Mouse (Mus musculus): ENCODE measurements around the gene Smim4. TPM values are rescaled to one million over a fixed set of nuclear protein-coding genes. Genes with fewer than 3 reads are reported as not detected.

Gene Smim4
- polyA plus RNA-seq, 1 experiment, result 90.6 TPM

- Histone ChIP-seq H3K27ac (ENCODE audit: insufficient read depth, low read depth, low read length) (no peak overlapping the region), H3K4me1 (ENCODE audit: control insufficient read depth, insufficient read depth, low read length) (no peaks in the 10 kb centered on the region), H3K4me3 (ENCODE audit: insufficient read depth, low read length) (no peak overlapping the region)
- no peak for TF ChIP-seq POLR2A (IDR thresholded peaks at IDR 0.05; ENCODE audit: borderline replicate concordance, low read depth, low read length)
- TF ChIP-seq CTCF (IDR thresholded peaks at IDR 0.05; ENCODE audit: low read depth, low read length), result no peak
Measured at GRCm38 (mm10) chr14:31140141-31140540, 11.4 kb upstream of the Smim4 start.

- Histone ChIP-seq H3K27ac (ENCODE audit: insufficient read depth, low read depth, low read length) (no peak overlapping the region), H3K4me3 (ENCODE audit: insufficient read depth, low read length) (no peak overlapping the region), H3K4me1 (ENCODE audit: control insufficient read depth, insufficient read depth, low read length) (no peaks in the 10 kb centered on the region)
- TF ChIP-seq CTCF (IDR thresholded peaks at IDR 0.05; ENCODE audit: low read depth, low read length) (no peak), POLR2A (IDR thresholded peaks at IDR 0.05; ENCODE audit: borderline replicate concordance, low read depth, low read length) (no peak)
Measured at GRCm38 (mm10) chr14:31139666-31140065, 10.9 kb upstream of the Smim4 start.

GRCm38 (mm10) chr14:31138897-31139429, 10.2 kb upstream of the Smim4 start:
- no peaks in the 10 kb centered on the region for H3K4me1 ChIP-seq (ENCODE audit: control insufficient read depth, insufficient read depth, low read length)
- no peak overlapping the region for H3K4me3 ChIP-seq (ENCODE audit: insufficient read depth, low read length)
- no peak for TF ChIP-seq CTCF (IDR thresholded peaks at IDR 0.05; ENCODE audit: low read depth, low read length)
- no peak overlapping the region for H3K27ac ChIP-seq (ENCODE audit: insufficient read depth, low read depth, low read length)

- no peaks in the 10 kb centered on the region for H3K4me1 ChIP-seq (ENCODE audit: control insufficient read depth, insufficient read depth, low read length)
- H3K27ac ChIP-seq (ENCODE audit: insufficient read depth, low read depth, low read length), result no peak overlapping the region
- no peak for TF ChIP-seq POLR2A (IDR thresholded peaks at IDR 0.05; ENCODE audit: borderline replicate concordance, low read depth, low read length)
- no peak overlapping the region for H3K4me3 ChIP-seq (ENCODE audit: insufficient read depth, low read length)
Measured at GRCm38 (mm10) chr14:31138219-31138896, 9.6 kb upstream of the Smim4 start.

GRCm38 (mm10) chr14:31137791-31138190, 9.0 kb upstream of the Smim4 start:
- Histone ChIP-seq H3K27ac (ENCODE audit: insufficient read depth, low read depth, low read length) (no peak overlapping the region), H3K4me3 (ENCODE audit: insufficient read depth, low read length) (no peak overlapping the region), H3K4me1 (ENCODE audit: control insufficient read depth, insufficient read depth, low read length) (peaks cover 5% of the 10 kb centered on the region; the same call in 1 of the 2 replicates)
- no peak for TF ChIP-seq POLR2A (IDR thresholded peaks at IDR 0.05; ENCODE audit: borderline replicate concordance, low read depth, low read length)
- TF ChIP-seq CTCF (IDR thresholded peaks at IDR 0.05; ENCODE audit: low read depth, low read length), result no peak

- no peak overlapping the region for H3K27ac ChIP-seq (ENCODE audit: insufficient read depth, low read depth, low read length)
- TF ChIP-seq CTCF (IDR thresholded peaks at IDR 0.05; ENCODE audit: low read depth, low read length), result no peak
- no peak for TF ChIP-seq POLR2A (IDR thresholded peaks at IDR 0.05; ENCODE audit: borderline replicate concordance, low read depth, low read length)
- no peak overlapping the region for H3K4me3 ChIP-seq (ENCODE audit: insufficient read depth, low read length)
- H3K4me1 ChIP-seq (ENCODE audit: control insufficient read depth, insufficient read depth, low read length), result peaks cover 10% of the 10 kb centered on the region; the same call in 1 of the 2 replicates
Measured at GRCm38 (mm10) chr14:31137281-31137595, 8.5 kb upstream of the Smim4 start.

GRCm38 (mm10) chr14:31136411-31137280, 7.9 kb upstream of the Smim4 start:
- H3K4me3 ChIP-seq (ENCODE audit: insufficient read depth, low read length), result no peak overlapping the region
- peaks cover 13% of the 10 kb centered on the region for H3K4me1 ChIP-seq (ENCODE audit: control insufficient read depth, insufficient read depth, low read length)
- TF ChIP-seq CTCF (IDR thresholded peaks at IDR 0.05; ENCODE audit: low read depth, low read length) (no peak), POLR2A (IDR thresholded peaks at IDR 0.05; ENCODE audit: borderline replicate concordance, low read depth, low read length) (no peak)
- no peak overlapping the region for H3K27ac ChIP-seq (ENCODE audit: insufficient read depth, low read depth, low read length)

- Histone ChIP-seq H3K4me3 (ENCODE audit: insufficient read depth, low read length) (no peak overlapping the region), H3K4me1 (ENCODE audit: control insufficient read depth, insufficient read depth, low read length) (peaks cover 13% of the 10 kb centered on the region), H3K27ac (ENCODE audit: insufficient read depth, low read depth, low read length) (no peak overlapping the region)
- TF ChIP-seq CTCF (IDR thresholded peaks at IDR 0.05; ENCODE audit: low read depth, low read length), result no peak
- no peak for TF ChIP-seq POLR2A (IDR thresholded peaks at IDR 0.05; ENCODE audit: borderline replicate concordance, low read depth, low read length)
Measured at GRCm38 (mm10) chr14:31135495-31136410, 7.0 kb upstream of the Smim4 start.
